Mouse (Mus musculus): ENCODE results near the gene Rhoj.

- TF ChIP-seq CTCF (IDR thresholded peaks at IDR 0.05), result no peak
- no peak for TF ChIP-seq EP300 (IDR thresholded peaks at IDR 0.05; ENCODE audit: insufficient read depth, low read depth, low read length)
These were observed 32.4 kb upstream of the Rhoj start for GRCm38 (mm10) chr12:75275730-75276129.

Measured in heart, adult 2 months (tissue).